Mouse (Mus musculus): Measurements from ENCODE around the gene Rps5. TPM values are rescaled to one million over a fixed set of nuclear protein-coding genes. Genes with fewer than 3 reads are reported as not detected.

The Rps5 gene
- polyA plus RNA-seq, 1 experiment from 2014 or later = 1,044 TPM

DNA sequence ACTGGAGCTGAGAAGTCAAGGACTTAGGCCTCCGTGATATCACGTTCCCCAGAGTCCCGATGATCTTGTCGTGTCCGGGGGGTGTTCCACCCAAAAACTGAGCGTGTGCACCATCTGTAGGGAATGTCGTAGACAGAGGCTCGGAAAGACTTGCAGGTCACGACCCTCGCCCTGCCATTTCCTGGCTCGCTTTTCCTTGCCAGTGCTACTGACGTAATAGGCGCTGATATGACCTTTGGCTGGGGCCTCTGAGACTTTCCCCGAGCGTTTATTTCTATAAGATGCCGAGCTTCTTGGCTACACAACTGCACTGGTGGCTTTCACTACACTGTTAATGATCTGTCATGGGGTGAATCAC lies 27.8 kb downstream of the Rps5 start:
- Histone ChIP-seq H3K27me3 (ENCODE audit: insufficient read depth, low read length) (no peaks in the 10 kb centered on the region), H3K4me1 (ENCODE audit: insufficient read depth, low read length) (peaks cover 9% of the 10 kb centered on the region), H3K4me2 (replicated peaks; ENCODE audit: low read depth, low read length) (peak overlapping the region; percentile 94), H3K9ac (replicated peaks; ENCODE audit: low read length) (peak overlapping the region; percentile 80), H3K36me3 (ENCODE audit: insufficient read depth, low read length) (no peaks in the 10 kb centered on the region), H3K9me3 (ENCODE audit: low read length) (no peaks in the 10 kb centered on the region), H3K4me3 (ENCODE audit: low read length) (peak overlapping the region; percentile 61), H3K27ac (ENCODE audit: low read length) (peak overlapping the region; percentile 84)
- 3% methylated on average over 16 of the region's 16 CpGs for WGBS
- ATAC-seq (ENCODE audit: low FRiP score, low TSS enrichment) = peak; percentile 5; the same call in 1 of the 2 replicates

DNA sequence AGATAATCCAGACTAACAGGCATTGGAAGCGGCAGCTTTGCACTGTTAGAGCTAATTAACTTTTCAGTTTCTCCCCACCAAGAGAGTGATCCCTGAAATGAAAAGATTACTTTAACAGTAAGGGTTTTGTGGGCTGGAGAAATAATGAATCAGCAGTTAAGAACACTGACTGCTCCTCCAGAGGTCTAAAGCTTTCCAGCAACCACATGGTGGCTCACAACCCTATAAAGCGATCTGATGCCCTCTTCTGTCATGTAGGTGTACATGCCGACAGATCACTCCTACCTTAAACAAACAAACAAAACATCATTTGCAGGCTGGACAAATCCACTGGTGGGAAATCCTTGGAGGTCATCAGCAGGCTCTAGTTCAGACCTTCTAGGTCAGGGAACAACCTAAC lies 32.8 kb downstream of the Rps5 start:
- Histone ChIP-seq H3K4me2 (replicated peaks; ENCODE audit: low read depth, low read length) (no peak overlapping the region), H3K9me3 (ENCODE audit: low read length) (no peaks in the 10 kb centered on the region), H3K27ac (ENCODE audit: low read length) (no peak overlapping the region), H3K9ac (replicated peaks; ENCODE audit: low read length) (no peak overlapping the region), H3K27me3 (ENCODE audit: insufficient read depth, low read length) (no peaks in the 10 kb centered on the region), H3K4me3 (ENCODE audit: low read length) (no peak overlapping the region), H3K4me1 (ENCODE audit: insufficient read depth, low read length) (peaks cover 8% of the 10 kb centered on the region), H3K36me3 (ENCODE audit: insufficient read depth, low read length) (no peaks in the 10 kb centered on the region)
- WGBS = 48% methylated on average over 3 of the region's 3 CpGs
- ATAC-seq (ENCODE audit: low FRiP score, low TSS enrichment) = no peak

GRCm38 (mm10) chr7:12957511-12957910 lies 35.4 kb downstream of the Rps5 start:
- Histone ChIP-seq H3K36me3 (ENCODE audit: insufficient read depth, low read length) (no peaks in the 10 kb centered on the region), H3K9me3 (ENCODE audit: low read length) (no peaks in the 10 kb centered on the region)
- 73% methylated on average over 5 of the region's 5 CpGs for WGBS

DNA sequence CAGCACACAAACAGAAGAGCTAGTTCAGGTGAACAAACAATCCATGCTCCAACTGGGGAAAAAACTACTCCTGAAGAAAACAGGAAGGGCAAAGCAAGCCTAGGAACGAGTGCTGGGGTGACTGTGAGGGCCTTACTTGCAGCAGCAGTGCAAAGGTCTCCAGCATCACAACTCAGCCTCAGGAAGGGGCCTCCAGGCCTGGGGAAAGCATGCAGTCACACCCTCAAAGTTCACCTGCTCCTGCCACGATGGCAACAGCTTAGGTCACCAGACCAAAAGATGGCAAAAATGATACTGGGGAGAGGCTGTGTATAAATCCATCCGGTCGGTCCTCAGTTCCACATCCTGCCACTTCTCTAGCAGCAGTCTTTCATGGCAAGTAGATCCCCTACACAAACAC lies 36.9 kb downstream of the Rps5 start:
- WGBS = 79% methylated on average over 4 of the region's 4 CpGs

More at GRCm38 (mm10) chr7:12957511-12957910, 35.4 kb downstream of the Rps5 start:
- Histone ChIP-seq H3K9ac (replicated peaks; ENCODE audit: low read length) (no peak overlapping the region), H3K4me2 (replicated peaks; ENCODE audit: low read depth, low read length) (no peak overlapping the region), H3K27ac (ENCODE audit: low read length) (no peak overlapping the region), H3K4me3 (ENCODE audit: low read length) (no peak overlapping the region), H3K27me3 (ENCODE audit: insufficient read depth, low read length) (no peaks in the 10 kb centered on the region), H3K4me1 (ENCODE audit: insufficient read depth, low read length) (no peaks in the 10 kb centered on the region)
- ATAC-seq (ENCODE audit: low FRiP score, low TSS enrichment) = no peak

DNA sequence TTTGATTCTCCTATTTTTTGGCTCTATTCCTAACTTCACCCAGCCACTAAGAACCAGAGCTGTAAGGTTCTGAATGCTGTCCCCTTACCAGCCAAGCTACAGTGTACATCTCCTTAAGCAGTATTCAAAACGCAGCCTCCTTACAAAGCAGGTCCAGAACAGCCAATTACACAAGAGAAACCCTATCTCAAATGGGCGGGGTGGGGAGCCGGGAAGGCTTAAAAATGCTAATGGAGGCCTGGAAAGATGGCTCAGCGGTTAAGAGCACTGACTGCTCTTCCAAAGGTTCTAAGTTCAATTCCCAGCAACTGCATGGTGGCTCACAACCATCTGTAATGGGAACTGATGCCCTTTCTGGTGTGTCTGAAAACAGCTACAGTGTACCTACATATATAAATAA lies 37.6 kb downstream of the Rps5 start:
- no peak overlapping the region for H3K4me3 ChIP-seq (ENCODE audit: low read length)
- no peak overlapping the region for H3K27ac ChIP-seq (ENCODE audit: low read length)
- 28% methylated on average over 4 of the region's 4 CpGs for WGBS
- H3K4me2 ChIP-seq (replicated peaks; ENCODE audit: low read depth, low read length) = no peak overlapping the region
- no peaks in the 10 kb centered on the region for H3K9me3 ChIP-seq (ENCODE audit: low read length)
- 0 out of 2 replicates have a peak, but pooled peaks cover under 1% of the 10 kb centered on the region for H3K4me1 ChIP-seq (ENCODE audit: insufficient read depth, low read length)
- no peaks in the 10 kb centered on the region for H3K27me3 ChIP-seq (ENCODE audit: insufficient read depth, low read length)
- no peaks in the 10 kb centered on the region for H3K36me3 ChIP-seq (ENCODE audit: insufficient read depth, low read length)
- no peak for ATAC-seq (ENCODE audit: low FRiP score, low TSS enrichment)
- H3K9ac ChIP-seq (replicated peaks; ENCODE audit: low read length) = no peak overlapping the region

More for the DNA sequence above, 36.9 kb downstream of the Rps5 start:
- Histone ChIP-seq H3K36me3 (ENCODE audit: insufficient read depth, low read length) (no peaks in the 10 kb centered on the region), H3K27ac (ENCODE audit: low read length) (no peak overlapping the region), H3K9ac (replicated peaks; ENCODE audit: low read length) (no peak overlapping the region), H3K27me3 (ENCODE audit: insufficient read depth, low read length) (no peaks in the 10 kb centered on the region), H3K4me2 (replicated peaks; ENCODE audit: low read depth, low read length) (no peak overlapping the region), H3K9me3 (ENCODE audit: low read length) (no peaks in the 10 kb centered on the region), H3K4me3 (ENCODE audit: low read length) (no peak overlapping the region), H3K4me1 (ENCODE audit: insufficient read depth, low read length) (no peaks in the 10 kb centered on the region)
- no peak for ATAC-seq (ENCODE audit: low FRiP score, low TSS enrichment)

GRCm38 (mm10) chr7:12961511-12962141 lies 39.5 kb downstream of the Rps5 start:
- peak; percentile 62; the same call in 1 of the 2 replicates for ATAC-seq (ENCODE audit: low FRiP score, low TSS enrichment)
- Histone ChIP-seq H3K4me3 (ENCODE audit: low read length) (peak overlapping the region; percentile 67), H3K27ac (ENCODE audit: low read length) (peak overlapping the region; percentile 87), H3K4me2 (replicated peaks; ENCODE audit: low read depth, low read length) (peak overlapping the region; percentile 74), H3K36me3 (ENCODE audit: insufficient read depth, low read length) (no peaks in the 10 kb centered on the region), H3K9me3 (ENCODE audit: low read length) (no peaks in the 10 kb centered on the region), H3K4me1 (ENCODE audit: insufficient read depth, low read length) (peaks cover 9% of the 10 kb centered on the region), H3K27me3 (ENCODE audit: insufficient read depth, low read length) (no peaks in the 10 kb centered on the region), H3K9ac (replicated peaks; ENCODE audit: low read length) (peak overlapping the region; percentile 78)
- 3% methylated on average over 29 of the region's 29 CpGs for WGBS

GRCm38 (mm10) chr7:12965678-12966091 lies 43.6 kb downstream of the Rps5 start, which contains the start of gene Zfp324:
TSS of gene Zfp324 (plus strand) at chr7:12965838.
- Histone ChIP-seq H3K9ac (replicated peaks; ENCODE audit: low read length) (peak within 1 kb of the TSS; percentile 95), H3K9me3 (ENCODE audit: low read length) (no peaks in the 10 kb centered on the region), H3K36me3 (ENCODE audit: insufficient read depth, low read length) (peaks cover 16% of the 10 kb centered on the region), H3K27me3 (ENCODE audit: insufficient read depth, low read length) (no peaks in the 10 kb centered on the region), H3K27ac (ENCODE audit: low read length) (peak within 1 kb of the TSS; percentile 88), H3K4me1 (ENCODE audit: insufficient read depth, low read length) (peaks cover 15% of the 10 kb centered on the region), H3K4me2 (replicated peaks; ENCODE audit: low read depth, low read length) (peak within 1 kb of the TSS; percentile 88), H3K4me3 (ENCODE audit: low read length) (peak within 1 kb of the TSS; percentile 92)
- WGBS = under 1% methylated on average over 23 of the region's 23 CpGs
- ATAC-seq (ENCODE audit: low FRiP score, low TSS enrichment) = peak; percentile 94

GRCm38 (mm10) chr7:12966104-12966845 lies 44.2 kb downstream of the Rps5 start:
- peaks cover 15% of the 10 kb centered on the region for H3K4me1 ChIP-seq (ENCODE audit: insufficient read depth, low read length)
- peak; percentile 65 for ATAC-seq (ENCODE audit: low FRiP score, low TSS enrichment)
- H3K36me3 ChIP-seq (ENCODE audit: insufficient read depth, low read length) = peaks cover 22% of the 10 kb centered on the region
- H3K27ac ChIP-seq (ENCODE audit: low read length) = peak overlapping the region; percentile 88
- H3K9me3 ChIP-seq (ENCODE audit: low read length) = no peaks in the 10 kb centered on the region
- peak overlapping the region; percentile 95 for H3K9ac ChIP-seq (replicated peaks; ENCODE audit: low read length)
- H3K4me2 ChIP-seq (replicated peaks; ENCODE audit: low read depth, low read length) = peak overlapping the region; percentile 88
- WGBS = under 1% methylated on average over 29 of the region's 29 CpGs
- H3K27me3 ChIP-seq (ENCODE audit: insufficient read depth, low read length) = no peaks in the 10 kb centered on the region
- peak overlapping the region; percentile 92 for H3K4me3 ChIP-seq (ENCODE audit: low read length)

DNA sequence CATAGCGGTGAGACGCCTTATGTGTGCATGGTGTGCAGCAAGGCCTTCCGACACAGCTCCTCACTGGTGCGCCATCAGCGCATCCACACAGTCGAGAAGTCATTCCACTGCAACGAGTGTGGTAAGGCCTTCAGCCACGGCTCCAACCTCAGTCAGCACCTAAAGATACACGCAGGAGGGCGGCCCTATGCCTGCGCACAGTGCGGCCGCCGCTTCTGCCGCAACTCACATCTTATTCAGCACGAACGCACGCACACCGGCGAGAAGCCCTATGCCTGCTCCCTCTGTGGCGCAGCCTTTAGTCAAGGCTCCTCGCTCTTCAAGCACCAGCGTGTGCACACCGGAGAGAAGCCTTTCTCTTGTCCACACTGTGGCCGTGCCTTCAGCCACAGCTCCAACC lies 48.8 kb downstream of the Rps5 start:
- no peak for ATAC-seq (ENCODE audit: low FRiP score, low TSS enrichment)
- no peak overlapping the region for H3K4me2 ChIP-seq (replicated peaks; ENCODE audit: low read depth, low read length)
- 95% methylated on average over 25 of the region's 25 CpGs for WGBS

More for the DNA sequence above, 48.8 kb downstream of the Rps5 start:
- Histone ChIP-seq H3K4me1 (ENCODE audit: insufficient read depth, low read length) (peaks cover 8% of the 10 kb centered on the region), H3K9me3 (ENCODE audit: low read length) (no peaks in the 10 kb centered on the region), H3K9ac (replicated peaks; ENCODE audit: low read length) (no peak overlapping the region), H3K4me3 (ENCODE audit: low read length) (no peak overlapping the region), H3K27ac (ENCODE audit: low read length) (no peak overlapping the region), H3K36me3 (ENCODE audit: insufficient read depth, low read length) (peaks cover 34% of the 10 kb centered on the region), H3K27me3 (ENCODE audit: insufficient read depth, low read length) (no peaks in the 10 kb centered on the region)
